Mouse (Mus musculus): Measurements from ENCODE around the gene Olfr1361. TPM values are rescaled to one million over a fixed set of nuclear protein-coding genes. Genes with fewer than 3 reads are reported as not detected.

Gene Olfr1361
- polyA plus RNA-seq (2015; fragmentation: Nextera tagmentation; extraction: Ambion mirVana) = not detected in 2 replicates

- H3K4me2 ChIP-seq = no peak within 1 kb of the TSS
- H3K9ac ChIP-seq (replicated peaks) = no peak within 1 kb of the TSS
- H3K36me3 ChIP-seq = no peaks in the 10 kb centered on the region
- 75% methylated on average over 2 of the region's 2 CpGs for WGBS
- H3K4me3 ChIP-seq (replicated peaks) = no peak within 1 kb of the TSS
- no peaks in the 10 kb centered on the region for H3K9me3 ChIP-seq (replicated peaks)
- H3K4me1 ChIP-seq = no peaks in the 10 kb centered on the region
- no peaks in the 10 kb centered on the region for H3K27me3 ChIP-seq (replicated peaks)
- ATAC-seq (ENCODE audit: low FRiP score) = no peak
- no peak within 1 kb of the TSS for H3K27ac ChIP-seq (replicated peaks)
Observed at GRCm38 (mm10) chr13:21663286-21663685, at the start of gene Olfr1361. Olfr1361 (minus strand) TSS chr13:21663386.

- H3K9me3 ChIP-seq (replicated peaks) = no peaks in the 10 kb centered on the region
- WGBS = 28% methylated on average over 4 of the region's 4 CpGs
- H3K27ac ChIP-seq (replicated peaks) = no peak overlapping the region
- H3K4me1 ChIP-seq = peaks cover 10% of the 10 kb centered on the region
- H3K4me2 ChIP-seq = peak overlapping the region; percentile 72
- no peak for ATAC-seq (ENCODE audit: low FRiP score)
- H3K27me3 ChIP-seq (replicated peaks) = no peaks in the 10 kb centered on the region
- no peak overlapping the region for H3K9ac ChIP-seq (replicated peaks)
- no peaks in the 10 kb centered on the region for H3K36me3 ChIP-seq
- peak overlapping the region; percentile 68 for H3K4me3 ChIP-seq (replicated peaks)
Observed at GRCm38 (mm10) chr13:21711698-21712097, 48.5 kb upstream of the Olfr1361 start.

GRCm38 (mm10) chr13:21710821-21711525 lies 47.8 kb upstream of the Olfr1361 start:
- Histone ChIP-seq H3K9me3 (replicated peaks) (no peaks in the 10 kb centered on the region), H3K4me3 (replicated peaks) (peak overlapping the region; percentile 68), H3K27ac (replicated peaks) (no peak overlapping the region), H3K36me3 (no peaks in the 10 kb centered on the region), H3K4me1 (peaks cover 9% of the 10 kb centered on the region), H3K9ac (replicated peaks) (peak overlapping the region; percentile 40), H3K27me3 (replicated peaks) (no peaks in the 10 kb centered on the region), H3K4me2 (peak overlapping the region; percentile 72)
- ATAC-seq (ENCODE audit: low FRiP score) = peak; percentile 91
- 2% methylated on average over 22 of the region's 22 CpGs for WGBS

GRCm38 (mm10) chr13:21710031-21710711 lies 47.0 kb upstream of the Olfr1361 start:
- no peaks in the 10 kb centered on the region for H3K9me3 ChIP-seq (replicated peaks)
- peak overlapping the region; percentile 68 for H3K4me3 ChIP-seq (replicated peaks)
- no peaks in the 10 kb centered on the region for H3K27me3 ChIP-seq (replicated peaks)
- under 1% methylated on average over 32 of the region's 32 CpGs for WGBS
- peak overlapping the region; percentile 88 for H3K27ac ChIP-seq (replicated peaks)
- peak overlapping the region; percentile 72 for H3K4me2 ChIP-seq
- peak; percentile 93 for ATAC-seq (ENCODE audit: low FRiP score)
- peaks cover 4% of the 10 kb centered on the region for H3K4me1 ChIP-seq
- peak overlapping the region; percentile 64 for H3K9ac ChIP-seq (replicated peaks)
- no peaks in the 10 kb centered on the region for H3K36me3 ChIP-seq

GRCm38 (mm10) chr13:21706669-21707068 lies 43.5 kb upstream of the Olfr1361 start:
- no peak for ATAC-seq (ENCODE audit: low FRiP score)
- H3K4me3 ChIP-seq (replicated peaks) = no peak overlapping the region

GRCm38 (mm10) chr13:21697811-21698210 lies 34.6 kb upstream of the Olfr1361 start, which contains the start of gene Olfr1359:
Olfr1359 (plus strand) TSS chr13:21698111.
- Histone ChIP-seq H3K4me1 (no peaks in the 10 kb centered on the region), H3K36me3 (no peaks in the 10 kb centered on the region), H3K4me3 (replicated peaks) (no peak within 1 kb of the TSS), H3K4me2 (no peak within 1 kb of the TSS), H3K9me3 (replicated peaks) (no peaks in the 10 kb centered on the region), H3K27ac (replicated peaks) (no peak within 1 kb of the TSS), H3K27me3 (replicated peaks) (no peaks in the 10 kb centered on the region), H3K9ac (replicated peaks) (no peak within 1 kb of the TSS)
- ATAC-seq (ENCODE audit: low FRiP score) = no peak

More at GRCm38 (mm10) chr13:21706669-21707068, 43.5 kb upstream of the Olfr1361 start:
- Histone ChIP-seq H3K4me1 (no peaks in the 10 kb centered on the region), H3K4me2 (no peak overlapping the region), H3K27me3 (replicated peaks) (no peaks in the 10 kb centered on the region), H3K9me3 (replicated peaks) (no peaks in the 10 kb centered on the region), H3K36me3 (no peaks in the 10 kb centered on the region), H3K27ac (replicated peaks) (no peak overlapping the region), H3K9ac (replicated peaks) (no peak overlapping the region)
- 73% methylated on average over 4 of the region's 4 CpGs for WGBS

GRCm38 (mm10) chr13:21677305-21677704 lies 14.1 kb upstream of the Olfr1361 start, which contains the start of gene Olfr1360:
Olfr1360 (minus strand) TSS chr13:21677405.
- Histone ChIP-seq H3K9ac (replicated peaks) (no peak within 1 kb of the TSS), H3K4me3 (replicated peaks) (no peak within 1 kb of the TSS), H3K4me2 (no peak within 1 kb of the TSS), H3K9me3 (replicated peaks) (no peaks in the 10 kb centered on the region), H3K27me3 (replicated peaks) (no peaks in the 10 kb centered on the region), H3K36me3 (no peaks in the 10 kb centered on the region), H3K4me1 (no peaks in the 10 kb centered on the region), H3K27ac (replicated peaks) (no peak within 1 kb of the TSS)
- no peak for ATAC-seq (ENCODE audit: low FRiP score)
- WGBS = 81% methylated on average over 2 of the region's 2 CpGs

GRCm38 (mm10) chr13:21642418-21642817 lies 20.8 kb downstream of the Olfr1361 start, which contains the start of gene Olfr11:
Olfr11 (minus strand) TSS chr13:21642518.
- no peaks in the 10 kb centered on the region for H3K9me3 ChIP-seq (replicated peaks)
- no peaks in the 10 kb centered on the region for H3K4me1 ChIP-seq
- ATAC-seq (ENCODE audit: low FRiP score) = no peak
- no peak within 1 kb of the TSS for H3K4me3 ChIP-seq (replicated peaks)
- WGBS = 89% methylated on average over 2 of the region's 2 CpGs
- H3K4me2 ChIP-seq = no peak within 1 kb of the TSS
- no peak within 1 kb of the TSS for H3K9ac ChIP-seq (replicated peaks)
- no peak within 1 kb of the TSS for H3K27ac ChIP-seq (replicated peaks)
- no peaks in the 10 kb centered on the region for H3K27me3 ChIP-seq (replicated peaks)
- no peaks in the 10 kb centered on the region for H3K36me3 ChIP-seq

GRCm38 (mm10) chr13:21613922-21614321 lies 49.3 kb downstream of the Olfr1361 start, which contains the start of gene Olfr1362:
Olfr1362 (minus strand) TSS chr13:21614022.
- Histone ChIP-seq H3K9ac (replicated peaks) (no peak within 1 kb of the TSS), H3K4me1 (no peaks in the 10 kb centered on the region), H3K4me2 (no peak within 1 kb of the TSS), H3K4me3 (replicated peaks) (no peak within 1 kb of the TSS), H3K9me3 (replicated peaks) (no peaks in the 10 kb centered on the region), H3K36me3 (no peaks in the 10 kb centered on the region), H3K27me3 (replicated peaks) (no peaks in the 10 kb centered on the region), H3K27ac (replicated peaks) (no peak within 1 kb of the TSS)
- no peak for ATAC-seq (ENCODE audit: low FRiP score)

Other genes with a start within 250 kb of the Olfr1361 start
- gene Pgbd1, start 222.3 kb downstream of the Olfr1361 start, polyA plus RNA-seq (2015; fragmentation: Nextera tagmentation; extraction: Ambion mirVana) = 3.0 and 3.1 TPM in 2 replicates
- 25.7 TPM in 2 replicates for gene Zscan26, start 209.7 kb downstream of the Olfr1361 start, polyA plus RNA-seq (2015; fragmentation: Nextera tagmentation; extraction: Ambion mirVana)
- gene Nkapl, start 194.9 kb downstream of the Olfr1361 start, polyA plus RNA-seq (2015; fragmentation: Nextera tagmentation; extraction: Ambion mirVana) = 3.0 TPM in 2 replicates
- 8.7 and 10.0 TPM in 2 replicates for gene Zkscan4, start 184.5 kb downstream of the Olfr1361 start, polyA plus RNA-seq (2015; fragmentation: Nextera tagmentation; extraction: Ambion mirVana)
- not detected in 2 replicates for gene Gm10065, start 183.9 kb downstream of the Olfr1361 start, polyA plus RNA-seq (2015; fragmentation: Nextera tagmentation; extraction: Ambion mirVana)
- 0.24 and 0.41 TPM in 2 replicates for gene AK157302, start 168.2 kb downstream of the Olfr1361 start, polyA plus RNA-seq (2015; fragmentation: Nextera tagmentation; extraction: Ambion mirVana)
- 8.5 and 9.7 TPM in 2 replicates for gene Gm11273, start 162.0 kb downstream of the Olfr1361 start, polyA plus RNA-seq (2015; fragmentation: Nextera tagmentation; extraction: Ambion mirVana)
- 4.3 and 4.9 TPM in 2 replicates for gene Zkscan8, start 132.3 kb downstream of the Olfr1361 start, polyA plus RNA-seq (2015; fragmentation: Nextera tagmentation; extraction: Ambion mirVana)
- gene Olfr1366, start 120.6 kb downstream of the Olfr1361 start, polyA plus RNA-seq (2015; fragmentation: Nextera tagmentation; extraction: Ambion mirVana) = 0.08 and 0.11 TPM in 2 replicates
- gene Olfr1535, start 103.5 kb downstream of the Olfr1361 start, polyA plus RNA-seq (2015; fragmentation: Nextera tagmentation; extraction: Ambion mirVana) = 0.04 TPM in 2 replicates
- gene Olfr1364, start 81.6 kb downstream of the Olfr1361 start, polyA plus RNA-seq (2015; fragmentation: Nextera tagmentation; extraction: Ambion mirVana) = not detected in 2 replicates
- not detected in 2 replicates for gene Olfr1362, start 49.4 kb downstream of the Olfr1361 start, polyA plus RNA-seq (2015; fragmentation: Nextera tagmentation; extraction: Ambion mirVana)
- gene Olfr11, start 20.9 kb downstream of the Olfr1361 start, polyA plus RNA-seq (2015; fragmentation: Nextera tagmentation; extraction: Ambion mirVana) = 0.04 TPM in 1 of 2 replicates, not detected in the other
- gene Olfr1360, start 14.0 kb upstream of the Olfr1361 start, polyA plus RNA-seq (2015; fragmentation: Nextera tagmentation; extraction: Ambion mirVana) = not detected in 2 replicates
- not detected in 2 replicates for gene Olfr1359, start 34.7 kb upstream of the Olfr1361 start, polyA plus RNA-seq (2015; fragmentation: Nextera tagmentation; extraction: Ambion mirVana)
- gene Hist1h2bl, start 52.8 kb upstream of the Olfr1361 start, polyA plus RNA-seq (2015; fragmentation: Nextera tagmentation; extraction: Ambion mirVana) = not detected in 2 replicates
- 7.9 and 9.5 TPM in 2 replicates for gene Hist1h2ai, start 53.0 kb upstream of the Olfr1361 start, polyA plus RNA-seq (2015; fragmentation: Nextera tagmentation; extraction: Ambion mirVana)
- gene Hist1h3h, start 54.3 kb upstream of the Olfr1361 start, polyA plus RNA-seq (2015; fragmentation: Nextera tagmentation; extraction: Ambion mirVana) = 3.2 and 5.6 TPM in 2 replicates
- 0.87 and 2.3 TPM in 2 replicates for gene Hist1h2bm, start 58.7 kb upstream of the Olfr1361 start, polyA plus RNA-seq (2015; fragmentation: Nextera tagmentation; extraction: Ambion mirVana)
- gene Hist1h4j, start 71.7 kb upstream of the Olfr1361 start, polyA plus RNA-seq (2015; fragmentation: Nextera tagmentation; extraction: Ambion mirVana) = 0.45 and 0.56 TPM in 2 replicates
- gene Hist1h4k, start 87.1 kb upstream of the Olfr1361 start, polyA plus RNA-seq (2015; fragmentation: Nextera tagmentation; extraction: Ambion mirVana) = 2.2 and 2.7 TPM in 2 replicates
- 5.6 and 7.7 TPM in 2 replicates for gene Hist1h2ak, start 90.4 kb upstream of the Olfr1361 start, polyA plus RNA-seq (2015; fragmentation: Nextera tagmentation; extraction: Ambion mirVana)
- not detected in 2 replicates for gene Hist1h2bn, start 90.7 kb upstream of the Olfr1361 start, polyA plus RNA-seq (2015; fragmentation: Nextera tagmentation; extraction: Ambion mirVana)
- 2.2 and 5.8 TPM in 2 replicates for gene Hist1h1b, start 117.2 kb upstream of the Olfr1361 start, polyA plus RNA-seq (2015; fragmentation: Nextera tagmentation; extraction: Ambion mirVana)
- 20.1 and 38.6 TPM in 2 replicates for gene Hist1h3i, start 120.0 kb upstream of the Olfr1361 start, polyA plus RNA-seq (2015; fragmentation: Nextera tagmentation; extraction: Ambion mirVana)
- gene Hist1h2an, start 123.8 kb upstream of the Olfr1361 start, polyA plus RNA-seq (2015; fragmentation: Nextera tagmentation; extraction: Ambion mirVana) = 4.1 TPM in 1 of 2 replicates, not detected in the other
- 0.56 and 1.8 TPM in 2 replicates for gene Hist1h2bp, start 124.1 kb upstream of the Olfr1361 start, polyA plus RNA-seq (2015; fragmentation: Nextera tagmentation; extraction: Ambion mirVana)
- 3.9 and 10.2 TPM in 2 replicates for gene Hist1h2bq, start 146.8 kb upstream of the Olfr1361 start, polyA plus RNA-seq (2015; fragmentation: Nextera tagmentation; extraction: Ambion mirVana)
- 1.5 TPM in 1 of 2 replicates, not detected in the other for gene Hist1h2ao, start 147.1 kb upstream of the Olfr1361 start, polyA plus RNA-seq (2015; fragmentation: Nextera tagmentation; extraction: Ambion mirVana)
- gene Hist1h4m, start 148.4 kb upstream of the Olfr1361 start, polyA plus RNA-seq (2015; fragmentation: Nextera tagmentation; extraction: Ambion mirVana) = not detected in 2 replicates
- 3.9 and 6.9 TPM in 2 replicates for gene Hist1h4n, start 168.8 kb upstream of the Olfr1361 start, polyA plus RNA-seq (2015; fragmentation: Nextera tagmentation; extraction: Ambion mirVana)
- 380 and 932 TPM in 2 replicates for gene Hist1h2ap, start 170.1 kb upstream of the Olfr1361 start, polyA plus RNA-seq (2015; fragmentation: Nextera tagmentation; extraction: Ambion mirVana)
- 3.4 and 10.4 TPM in 2 replicates for gene Hist1h2br, start 170.4 kb upstream of the Olfr1361 start, polyA plus RNA-seq (2015; fragmentation: Nextera tagmentation; extraction: Ambion mirVana)